Mouse (Mus musculus) heart, postnatal 10 days (tissue): ENCODE measurements around the gene Tox3. TPM values are rescaled to one million over a fixed set of nuclear protein-coding genes. Genes with fewer than 3 reads are reported as not detected.

Experiments
- DNase-seq, 2 experiments: peaks; one replicate each; pipeline ENCODE4 v3.0.0; 2021
- intact Hi-C: fragments of 180-260 bp; cut with DNase I; formaldehyde crosslinking; loops from one replicate; pipeline ENCODE4 v1.15.1; 2025
- total RNA-seq, 2 experiments: library from RNA; stranded (reverse); gene quantifications; 2 replicates each; pipeline ENCODE4 v1.2.3; 2021

Tox3 gene
- total RNA-seq, 2 experiments from 2014 or later = 8.1 to 13.6 TPM

GRCm38 (mm10) chr8:90330377-90331285, 17.5 kb downstream of the Tox3 start:
- intact Hi-C loops = no loop called here
- DNase-seq = no peak

- intact Hi-C loops = no loop called here
- no peak for DNase-seq
These were observed 24.3 kb downstream of the Tox3 start for GRCm38 (mm10) chr8:90323824-90324223.

- intact Hi-C loops = no loop called here
- DNase-seq = no peak
These were observed 25.3 kb downstream of the Tox3 start for GRCm38 (mm10) chr8:90322701-90323439.

- intact Hi-C loops = no loop called here
- DNase-seq = no peak
These were observed 26.9 kb downstream of the Tox3 start for GRCm38 (mm10) chr8:90321255-90321654.

GRCm38 (mm10) chr8:90314312-90314711, 33.8 kb downstream of the Tox3 start:
- intact Hi-C loops = no loop called here
- no peak for DNase-seq

GRCm38 (mm10) chr8:90302951-90303350, 45.2 kb downstream of the Tox3 start:
- intact Hi-C loops = loop anchor here (5.0 kb wide), 1 partner anchor 44 kb away; the partner anchor contains the start of gene Tox3
- no peak for DNase-seq

- intact Hi-C loops = loop anchor here (5.0 kb wide), 1 partner anchor 45 kb away; the partner anchor contains the start of gene Tox3
- DNase-seq = peak; percentile 26 to 41
These were observed 45.9 kb downstream of the Tox3 start for GRCm38 (mm10) chr8:90302252-90302651.

GRCm38 (mm10) chr8:90301543-90301942, 46.6 kb downstream of the Tox3 start:
- no peak for DNase-seq

GRCm38 (mm10) chr8:90300973-90301372, 47.2 kb downstream of the Tox3 start:
- intact Hi-C loops = loop anchor here (5.0 kb wide), 1 partner anchor 46 kb away; the partner anchor contains the start of gene Tox3
- DNase-seq = no peak

More at GRCm38 (mm10) chr8:90301543-90301942, 46.6 kb downstream of the Tox3 start:
- intact Hi-C loops = loop anchor here (5.0 kb wide), 1 partner anchor 46 kb away; the partner anchor contains the start of gene Tox3

GRCm38 (mm10) chr8:90294061-90294460, 54.1 kb downstream of the Tox3 start:
- intact Hi-C loops = no loop called here
- no peak for DNase-seq

GRCm38 (mm10) chr8:90290811-90291210, 57.3 kb downstream of the Tox3 start:
- intact Hi-C loops = no loop called here

GRCm38 (mm10) chr8:90276722-90277121, 71.4 kb downstream of the Tox3 start:
- intact Hi-C loops = no loop called here
- DNase-seq = no peak

More at GRCm38 (mm10) chr8:90290811-90291210, 57.3 kb downstream of the Tox3 start:
- no peak for DNase-seq

GRCm38 (mm10) chr8:90273182-90273581, 75.0 kb downstream of the Tox3 start:
- intact Hi-C loops = no loop called here
- peak; percentile 2 to 8 for DNase-seq

- DNase-seq = no peak
- intact Hi-C loops = no loop called here
These were observed 76.2 kb downstream of the Tox3 start for GRCm38 (mm10) chr8:90271920-90272319.

GRCm38 (mm10) chr8:90267698-90268256, 80.4 kb downstream of the Tox3 start:
- DNase-seq = no peak
- intact Hi-C loops = no loop called here

GRCm38 (mm10) chr8:90266986-90267385, 81.2 kb downstream of the Tox3 start:
- intact Hi-C loops = no loop called here

GRCm38 (mm10) chr8:90266239-90266638, 81.9 kb downstream of the Tox3 start:
- intact Hi-C loops = no loop called here
- no peak for DNase-seq

More at GRCm38 (mm10) chr8:90266986-90267385, 81.2 kb downstream of the Tox3 start:
- DNase-seq = no peak

GRCm38 (mm10) chr8:90254158-90254867, 93.8 kb downstream of the Tox3 start:
- peak; percentile 9 to 17 for DNase-seq
- intact Hi-C loops = no loop called here

GRCm38 (mm10) chr8:90246357-90246756, 101.8 kb downstream of the Tox3 start:
- DNase-seq = no peak
- intact Hi-C loops = no loop called here

- intact Hi-C loops = no loop called here
- no peak for DNase-seq
These were observed 102.3 kb downstream of the Tox3 start for GRCm38 (mm10) chr8:90245828-90246227.
